ENCODE assay signal across 7 mouse cellular contexts in the genomic region with DNA sequence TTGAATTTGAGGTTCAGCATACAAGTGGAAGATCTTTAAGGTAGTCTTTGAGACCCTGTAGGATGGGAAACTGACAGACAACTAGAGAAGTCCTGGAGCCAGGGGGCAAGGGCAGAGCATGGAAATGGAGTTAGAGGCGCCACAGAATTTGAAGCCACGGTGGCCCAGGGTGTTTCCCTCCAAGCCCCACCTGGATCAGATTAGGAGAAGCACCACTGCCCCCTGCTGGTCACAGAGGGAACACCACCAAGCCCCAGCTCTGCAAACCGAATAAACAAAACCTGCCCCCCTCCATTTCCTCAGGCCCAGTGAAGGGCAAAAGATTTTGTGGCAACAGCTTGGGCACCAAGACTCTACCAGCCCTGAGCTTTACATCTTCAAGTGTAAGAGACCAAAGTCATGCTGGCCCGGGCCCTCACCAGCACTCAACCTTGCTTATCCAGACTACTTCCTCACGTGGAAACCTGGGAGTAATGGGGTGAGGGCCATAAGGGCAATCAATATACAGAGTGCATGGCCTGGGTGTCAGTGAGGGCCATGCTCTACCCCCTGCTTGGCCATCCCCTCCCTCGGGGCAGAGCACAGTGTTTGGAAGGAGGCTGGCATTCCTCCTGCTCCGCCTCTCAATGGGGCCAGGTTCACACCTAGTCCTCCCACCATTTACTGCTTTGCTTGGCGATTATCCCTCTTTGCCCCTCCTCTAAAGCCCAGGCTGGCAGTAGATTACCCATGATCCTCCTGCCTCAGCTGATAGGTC. TPM values are rescaled to one million over a fixed set of nuclear protein-coding genes. Genes with fewer than 3 reads are reported as not detected.
DNase-seq lines count a peak whose midpoint lies in the region; ATAC-seq and TF ChIP-seq lines count a peak whose summit lies in the region.

No protein-coding gene starts in this region.

- H3K4me1 ChIP-seq in G1E (ENCODE audit: insufficient read depth, low read depth, low read length): peaks cover 27% of the 10 kb centered on the region
- peaks cover 16% of the 10 kb centered on the region for H3K4me1 ChIP-seq in embryonic facial prominence, embryonic 12.5 days
- H3K4me1 ChIP-seq in lung, postnatal 0 days (ENCODE audit: insufficient read depth, low read depth, low read length): 0 out of 2 replicates have a peak, but pooled peaks cover 6% of the 10 kb centered on the region

- no peak overlapping the region for H3K9ac ChIP-seq in embryonic facial prominence, embryonic 12.5 days
- H3K9ac ChIP-seq in lung, postnatal 0 days (replicated peaks; ENCODE audit: low read depth): no peak overlapping the region; the same call in 1 of the 2 replicates

- no peaks in the 10 kb centered on the region for H3K36me3 ChIP-seq in G1E (replicated peaks)
- 0 out of 2 replicates have a peak, but pooled peaks cover 5% of the 10 kb centered on the region for H3K36me3 ChIP-seq in embryonic facial prominence, embryonic 12.5 days
- no peaks in the 10 kb centered on the region for H3K36me3 ChIP-seq in lung, postnatal 0 days (ENCODE audit: insufficient read depth, low read length)

- H3K4me2 ChIP-seq in embryonic facial prominence, embryonic 12.5 days (replicated peaks): peak overlapping the region; percentile 30; the same call in 1 of the 2 replicates
- H3K4me2 ChIP-seq in lung, postnatal 0 days (replicated peaks; ENCODE audit: low read depth, low read length): peak overlapping the region; percentile 46

- H3K9me3 ChIP-seq in G1E (replicated peaks): no peaks in the 10 kb centered on the region
- H3K9me3 ChIP-seq in embryonic facial prominence, embryonic 12.5 days: no peaks in the 10 kb centered on the region
- no peaks in the 10 kb centered on the region for H3K9me3 ChIP-seq in lung, postnatal 0 days (ENCODE audit: low read length)

- no peak for ATAC-seq in G1E (ENCODE audit: extremely low read depth, insufficient number of reproducible peaks, low FRiP score, poor library complexity, severe bottlenecking)
- 0 out of 2 replicates have a peak, but pooled peaks have one; percentile 52 for ATAC-seq in embryonic facial prominence, embryonic 12.5 days (ENCODE audit: insufficient number of reproducible peaks, insufficient read depth, low FRiP score, low TSS enrichment)
- peak; percentile 50 for ATAC-seq in lung, postnatal 0 days

- no peak overlapping the region for H3K4me3 ChIP-seq in G1E (ENCODE audit: low read depth, low read length)
- peak overlapping the region; percentile 17; the same call in 1 of the 2 replicates for H3K4me3 ChIP-seq in embryonic facial prominence, embryonic 12.5 days
- H3K4me3 ChIP-seq in lung, postnatal 0 days (ENCODE audit: low read depth, low read length): no peak overlapping the region

- intact Hi-C loops in heart, postnatal 10 days (cut with DNase I): loop anchor here (1.0 to 2.0 kb wide), 2 partner anchors 21 to 55 kb away; no protein-coding TSS in a partner anchor

- DNase-seq in G1E (ENCODE audit: low spot score): peak; percentile 60
- peak; percentile 69 to 80 for DNase-seq in adrenal gland, postnatal 36 days
- DNase-seq in heart, postnatal 10 days: peak; percentile 67 to 80
- DNase-seq in kidney, postnatal 36 days: peak; percentile 59 to 87
- DNase-seq in lung, postnatal 0 days (ENCODE audit: low spot score): peak; percentile 75
- DNase-seq in ovary, postnatal 36 days (ENCODE audit: low spot score): peak; percentile 55

- no peak overlapping the region for H3K27ac ChIP-seq in embryonic facial prominence, embryonic 12.5 days
- H3K27ac ChIP-seq in lung, postnatal 0 days (ENCODE audit: low read length): no peak overlapping the region

- peaks cover 31% of the 10 kb centered on the region for H3K27me3 ChIP-seq in G1E (ENCODE audit: insufficient read depth, low read length)
- H3K27me3 ChIP-seq in embryonic facial prominence, embryonic 12.5 days: peaks cover 3% of the 10 kb centered on the region
- no peaks in the 10 kb centered on the region for H3K27me3 ChIP-seq in lung, postnatal 0 days (replicated peaks; ENCODE audit: insufficient read depth, low read length)

- no peak for TF ChIP-seq EP300 in lung, postnatal 0 days (IDR thresholded peaks at IDR 0.05)

- peak; percentile 92 for TF ChIP-seq CTCF in G1E (IDR thresholded peaks at IDR 0.05; ENCODE audit: low read depth, low read length)
- TF ChIP-seq CTCF in lung, postnatal 0 days (IDR thresholded peaks at IDR 0.05): peak; percentile 91

- 20% methylated on average over 8 of the region's 8 CpGs for WGBS in embryonic facial prominence, embryonic 12.5 days
- WGBS in lung, postnatal 0 days: 21% methylated on average over 8 of the region's 8 CpGs

RNA-seq across cellular contexts. Expression of a gene that starts 12.7 kb away (rescaled TPM):
- total RNA-seq in G1E (2014; fragmentation: Nextera tagmentation) (7.9 and 8.6 TPM in 2 replicates), G1E (2017) (1.5 and 1.9 TPM in 2 replicates)
- polyA plus RNA-seq in G1E (2012): 2.8 and 2.9 TPM in 2 replicates
- total RNA-seq in adrenal gland, postnatal 36 days (2021): 1 to 10 TPM; 4.9 to 8.8 TPM
- polyA plus RNA-seq in embryonic facial prominence, embryonic 12.5 days (2016; fragmentation: Nextera tagmentation; extraction: Ambion mirVana): 7.9 TPM in 2 replicates
- 1 to 10 TPM; 2.2 to 3.4 TPM for total RNA-seq in heart, postnatal 10 days (2021)
- polyA plus RNA-seq in lung, postnatal 0 days (2015; fragmentation: Nextera tagmentation; extraction: Ambion mirVana): 1.0 and 1.7 TPM in 2 replicates

RNA-seq across cellular contexts. Expression of a gene that starts 15.2 kb away (rescaled TPM):
- 15.2 and 17.1 TPM in 2 replicates for total RNA-seq in G1E (2014; fragmentation: Nextera tagmentation)
- 16.3 and 17.2 TPM in 2 replicates for total RNA-seq in G1E (2017)
- polyA plus RNA-seq in G1E (2012): 2.6 and 3.7 TPM in 2 replicates
- total RNA-seq in adrenal gland, postnatal 36 days (2021): 10 to 100 TPM; 12.9 to 18.6 TPM
- 22.2 and 24.2 TPM in 2 replicates for polyA plus RNA-seq in embryonic facial prominence, embryonic 12.5 days (2016; fragmentation: Nextera tagmentation; extraction: Ambion mirVana)
- 10 to 100 TPM; 11.3 to 13.8 TPM for total RNA-seq in heart, postnatal 10 days (2021)
- 13.6 and 14.1 TPM in 2 replicates for polyA plus RNA-seq in lung, postnatal 0 days (2015; fragmentation: Nextera tagmentation; extraction: Ambion mirVana)

RNA-seq across cellular contexts. Expression of a gene that starts 27.0 kb away (rescaled TPM):
- total RNA-seq in G1E (2014; fragmentation: Nextera tagmentation) (45.8 and 47.8 TPM in 2 replicates), G1E (2017) (17.1 and 31.8 TPM in 2 replicates)
- 16.0 and 21.8 TPM in 2 replicates for polyA plus RNA-seq in G1E (2012)
- 10 to 100 TPM; 23.5 to 27.2 TPM for total RNA-seq in adrenal gland, postnatal 36 days (2021)
- 14.8 and 17.2 TPM in 2 replicates for polyA plus RNA-seq in embryonic facial prominence, embryonic 12.5 days (2016; fragmentation: Nextera tagmentation; extraction: Ambion mirVana)
- 1 to 10 TPM; 5.5 to 5.7 TPM for total RNA-seq in heart, postnatal 10 days (2021)
- polyA plus RNA-seq in lung, postnatal 0 days (2015; fragmentation: Nextera tagmentation; extraction: Ambion mirVana): 11.5 and 13.3 TPM in 2 replicates

RNA-seq across cellular contexts. Expression of a gene that starts 37.3 kb away (rescaled TPM):
- total RNA-seq in G1E (2014; fragmentation: Nextera tagmentation) (not detected in 2 replicates), G1E (2017) (0.06 and 0.11 TPM in 2 replicates)
- polyA plus RNA-seq in G1E (2012): not detected in 2 replicates
- total RNA-seq in adrenal gland, postnatal 36 days (2021): 1 to 10 TPM; 2.2 to 2.3 TPM
- polyA plus RNA-seq in embryonic facial prominence, embryonic 12.5 days (2016; fragmentation: Nextera tagmentation; extraction: Ambion mirVana): 2.6 and 2.9 TPM in 2 replicates
- total RNA-seq in heart, postnatal 10 days (2021): under 1 TPM; 0.12 to 0.15 TPM
- 0.08 and 0.17 TPM in 2 replicates for polyA plus RNA-seq in lung, postnatal 0 days (2015; fragmentation: Nextera tagmentation; extraction: Ambion mirVana)
